Mouse (Mus musculus) neural tube, embryonic 10.5 days (tissue): Measurements from ENCODE around the gene Nek8.
A peak's percentile ranks its signal among the peaks of the same experiment; 100 is the strongest.

Source experiments
- DNase-seq: peaks from one replicate; pipeline ENCODE4 v3.0.0-alpha.2; 2017; ENCODE audit warnings: low spot score; ENCODE audit errors: extremely low spot score

The Nek8 gene

GRCm38 (mm10) chr11:78183884-78184514, 7.5 kb upstream of the Nek8 start:
- no peak for DNase-seq

GRCm38 (mm10) chr11:78182961-78183844, 6.7 kb upstream of the Nek8 start, which contains the start of gene Rpl23a:
Gene Rpl23a (minus strand): TSS chr11:78183584.
- DNase-seq: peak; percentile 90

GRCm38 (mm10) chr11:78182450-78182849, 6.0 kb upstream of the Nek8 start:
- no peak for DNase-seq

- no peak for DNase-seq
Observed at GRCm38 (mm10) chr11:78181830-78182357, 5.4 kb upstream of the Nek8 start.

- DNase-seq: no peak
Observed at GRCm38 (mm10) chr11:78180081-78180761, 3.7 kb upstream of the Nek8 start.

- DNase-seq: no peak
Observed at GRCm38 (mm10) chr11:78179438-78179999, 3.0 kb upstream of the Nek8 start.

- DNase-seq: no peak
Observed at GRCm38 (mm10) chr11:78178859-78179437, 2.5 kb upstream of the Nek8 start.

GRCm38 (mm10) chr11:78177903-78178858, 1.7 kb upstream of the Nek8 start:
- peak; percentile 98 for DNase-seq

GRCm38 (mm10) chr11:78177437-78177836, 962 bp upstream of the Nek8 start:
- no peak for DNase-seq

GRCm38 (mm10) chr11:78176905-78177331, 443 bp upstream of the Nek8 start:
- no peak for DNase-seq

GRCm38 (mm10) chr11:78175771-78176401, 589 bp downstream of the Nek8 start:
- DNase-seq: no peak

- DNase-seq: no peak
Observed at GRCm38 (mm10) chr11:78174506-78174905, 2.0 kb downstream of the Nek8 start.

- DNase-seq: no peak
Observed at GRCm38 (mm10) chr11:78172748-78173383, 3.6 kb downstream of the Nek8 start.

GRCm38 (mm10) chr11:78172034-78172747, 4.3 kb downstream of the Nek8 start:
- DNase-seq: no peak

GRCm38 (mm10) chr11:78171328-78171727, 5.1 kb downstream of the Nek8 start:
- DNase-seq: no peak

- DNase-seq: no peak
Observed at GRCm38 (mm10) chr11:78170306-78170705, 6.2 kb downstream of the Nek8 start.

GRCm38 (mm10) chr11:78168541-78169468, 7.7 kb downstream of the Nek8 start:
- DNase-seq: no peak
